Mouse (Mus musculus) erythroblast, embryonic 14.5 days (primary cell): Measurements from ENCODE around the gene Gstt2. TPM values are rescaled to one million over a fixed set of nuclear protein-coding genes. Genes with fewer than 3 reads are reported as not detected.

Experiments used
- H3K27me3 ChIP-seq: 2 replicates; pipeline ENCODE4 v1.6.1; 2012; ENCODE audit warnings: inconsistent platforms; ENCODE audit not compliant: control insufficient read depth
- H3K36me3 ChIP-seq: 2 replicates; pipeline ENCODE4 v1.6.1; 2012; ENCODE audit warnings: mild to moderate bottlenecking, inconsistent platforms; ENCODE audit not compliant: control insufficient read depth
- H3K4me1 ChIP-seq: 2 replicates; pipeline ENCODE4 v1.6.1; 2012; ENCODE audit warnings: inconsistent platforms; ENCODE audit not compliant: control insufficient read depth
- H3K4me3 ChIP-seq: replicated peaks from 2 replicates; pipeline ENCODE3; 2012; ENCODE audit warnings: moderate library complexity, mild to moderate bottlenecking, inconsistent platforms
- H3K9me3 ChIP-seq: 2 replicates; pipeline ENCODE4 v1.6.1; 2012; ENCODE audit warnings: low read length, inconsistent platforms, mixed read lengths; ENCODE audit not compliant: control insufficient read depth
- GATA1 ChIP-seq: IDR thresholded peaks from 2 replicates; pipeline ENCODE4 v1.6.1; 2012; ENCODE audit warnings: low read length, inconsistent platforms, mixed read lengths
- TAL1 ChIP-seq: IDR thresholded peaks from 3 replicates; pipeline ENCODE4 v1.6.1; 2012; ENCODE audit warnings: low read length, inconsistent platforms, mixed read lengths
- polyA plus RNA-seq: library from polyadenylated mRNA; stranded (reverse); fragments of >175 nt; gene quantifications from 2 replicates; pipeline ENCODE4 v1.2.3, GENCODE M21; 2012

The Gstt2 gene
- polyA plus RNA-seq, 1 experiment, result 0.64 TPM

GRCm38 (mm10) chr10:75789841-75790240 is 47.4 kb downstream of the Gstt2 start:
- H3K4me3 ChIP-seq, result no peak overlapping the region
- H3K4me1 ChIP-seq, result no peaks in the 10 kb centered on the region
- no peaks in the 10 kb centered on the region for H3K36me3 ChIP-seq
- TF ChIP-seq TAL1 (no peak), GATA1 (no peak)
- H3K9me3 ChIP-seq, result no peaks in the 10 kb centered on the region
- H3K27me3 ChIP-seq, result peaks cover 9% of the 10 kb centered on the region

GRCm38 (mm10) chr10:75789081-75789735 is 48.0 kb downstream of the Gstt2 start:
- TF ChIP-seq GATA1 (no peak), TAL1 (no peak)
- no peaks in the 10 kb centered on the region for H3K9me3 ChIP-seq
- H3K4me3 ChIP-seq, result no peak overlapping the region
- no peaks in the 10 kb centered on the region for H3K4me1 ChIP-seq
- H3K36me3 ChIP-seq, result no peaks in the 10 kb centered on the region
- peaks cover 9% of the 10 kb centered on the region for H3K27me3 ChIP-seq

- TF ChIP-seq TAL1, result no peak
- no peak for TF ChIP-seq GATA1
- Histone ChIP-seq H3K27me3 (peaks cover 18% of the 10 kb centered on the region), H3K4me1 (no peaks in the 10 kb centered on the region), H3K36me3 (no peaks in the 10 kb centered on the region), H3K4me3 (no peak overlapping the region), H3K9me3 (no peaks in the 10 kb centered on the region)
Observed at GRCm38 (mm10) chr10:75788277-75788676, 48.9 kb downstream of the Gstt2 start.

- H3K4me1 ChIP-seq, result peaks cover 2% of the 10 kb centered on the region
- peaks cover 40% of the 10 kb centered on the region for H3K27me3 ChIP-seq
- H3K9me3 ChIP-seq, result no peaks in the 10 kb centered on the region
- no peak for TF ChIP-seq GATA1
- no peak for TF ChIP-seq TAL1
- no peaks in the 10 kb centered on the region for H3K36me3 ChIP-seq
- no peak overlapping the region for H3K4me3 ChIP-seq
Observed at GRCm38 (mm10) chr10:75785442-75785841, 51.8 kb downstream of the Gstt2 start.

Other genes starting within 250 kb of the Gstt2 start
- gene Ggt5, start 248.1 kb downstream of the Gstt2 start, polyA plus RNA-seq, result 0.02 TPM in 1 of 2 replicates, not detected in the other
- 0.05 and 0.09 TPM in 2 replicates for gene Susd2, start 193.4 kb downstream of the Gstt2 start, polyA plus RNA-seq
- 10.8 and 12.0 TPM in 2 replicates for gene Cabin1, start 73.1 kb downstream of the Gstt2 start, polyA plus RNA-seq
- 2.7 and 3.0 TPM in 2 replicates for gene Ddt, start 64.0 kb downstream of the Gstt2 start, polyA plus RNA-seq
- gene Gm20441, start 56.5 kb downstream of the Gstt2 start, polyA plus RNA-seq, result not detected in 2 replicates
- gene Gstt3, start 56.0 kb downstream of the Gstt2 start, polyA plus RNA-seq, result 0.12 TPM in 1 of 2 replicates, not detected in the other
- 0.14 and 0.22 TPM in 2 replicates for gene Gstt1, start 38.8 kb downstream of the Gstt2 start, polyA plus RNA-seq
- gene Gstt4, start 14.9 kb downstream of the Gstt2 start, polyA plus RNA-seq, result not detected in 2 replicates
- 42.3 and 44.8 TPM in 2 replicates for gene Mif, start 22.8 kb upstream of the Gstt2 start, polyA plus RNA-seq
- gene Derl3, start 56.0 kb upstream of the Gstt2 start, polyA plus RNA-seq, result not detected in 2 replicates
- 31.8 TPM in 2 replicates for gene Smarcb1, start 84.2 kb upstream of the Gstt2 start, polyA plus RNA-seq
- gene Chchd10, start 95.7 kb upstream of the Gstt2 start, polyA plus RNA-seq, result 110 and 127 TPM in 2 replicates
- gene Mmp11, start 99.1 kb upstream of the Gstt2 start, polyA plus RNA-seq, result 0.05 TPM in 1 of 2 replicates, not detected in the other
- 5.9 and 7.9 TPM in 2 replicates for gene Gm867, start 103.2 kb upstream of the Gstt2 start, polyA plus RNA-seq
- not detected in 2 replicates for gene Vpreb3, start 105.6 kb upstream of the Gstt2 start, polyA plus RNA-seq
- not detected in 2 replicates for gene Gm5134, start 117.1 kb upstream of the Gstt2 start, polyA plus RNA-seq
- 0.32 and 0.36 TPM in 2 replicates for gene Zfp280b, start 195.2 kb upstream of the Gstt2 start, polyA plus RNA-seq